Mouse (Mus musculus): ENCODE measurements at regions not wholly inside any gene's neighbourhood (a gene's known extent, or its start where the extent isn't known, plus 50 kb on each side); places are given as distances from the start of the nearest gene placed in this dataset.

- H3K4me2 ChIP-seq, result no peak overlapping the region
- no peak overlapping the region for H3K27ac ChIP-seq (ENCODE audit: low read depth, low read length)
- 76% methylated on average over 6 of the region's 6 CpGs for WGBS
Measured at GRCm38 (mm10) chr1:13980273-13980672, 2112.9 kb downstream of the 4930444P10Rik start.

DNA sequence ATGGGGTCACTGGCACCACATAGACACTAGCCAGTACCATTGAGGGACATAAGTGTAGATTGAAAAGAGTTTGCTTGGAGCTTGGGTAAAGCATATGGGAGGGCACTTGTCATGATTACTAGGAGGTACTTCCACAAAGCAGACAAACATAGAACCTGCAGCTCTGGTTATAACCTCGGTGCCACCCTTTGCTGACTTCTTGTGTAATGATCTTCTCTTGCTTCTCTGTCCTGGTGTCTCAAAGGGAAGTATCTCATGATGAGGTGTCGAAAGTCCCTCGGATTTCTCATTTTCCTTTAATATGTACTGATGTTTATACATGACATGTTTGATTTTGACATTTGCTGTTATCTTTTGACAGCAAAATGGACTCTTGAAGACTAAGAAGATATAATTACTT, 2114.5 kb downstream of the 4930444P10Rik start:
- no peak for DNase-seq (ENCODE audit: low spot score)
- ATAC-seq (replicated peaks; ENCODE audit: low FRiP score), result no peak
- H3K36me3 ChIP-seq (ENCODE audit: control insufficient read depth, insufficient read depth, low read length), result no peaks in the 10 kb centered on the region
- no peaks in the 10 kb centered on the region for H3K9me3 ChIP-seq (ENCODE audit: control insufficient read depth, low read length)
- no peak overlapping the region for H3K4me3 ChIP-seq (ENCODE audit: low read depth, low read length)
- no peak overlapping the region for H3K9ac ChIP-seq (ENCODE audit: low read depth, low read length)
- no peaks in the 10 kb centered on the region for H3K4me1 ChIP-seq (replicated peaks; ENCODE audit: control insufficient read depth, insufficient read depth, low read length)
- H3K27ac ChIP-seq (ENCODE audit: low read depth, low read length), result no peak overlapping the region
- H3K4me2 ChIP-seq, result no peak overlapping the region
- WGBS, result 79% methylated on average over 3 of the region's 3 CpGs
- H3K27me3 ChIP-seq (replicated peaks; ENCODE audit: control insufficient read depth, insufficient read depth, low read length), result no peaks in the 10 kb centered on the region

More at GRCm38 (mm10) chr1:13980273-13980672, 2112.9 kb downstream of the 4930444P10Rik start:
- Histone ChIP-seq H3K9ac (ENCODE audit: low read depth, low read length) (no peak overlapping the region), H3K9me3 (ENCODE audit: control insufficient read depth, low read length) (no peaks in the 10 kb centered on the region), H3K4me3 (ENCODE audit: low read depth, low read length) (no peak overlapping the region), H3K27me3 (replicated peaks; ENCODE audit: control insufficient read depth, insufficient read depth, low read length) (no peaks in the 10 kb centered on the region), H3K36me3 (ENCODE audit: control insufficient read depth, insufficient read depth, low read length) (no peaks in the 10 kb centered on the region), H3K4me1 (replicated peaks; ENCODE audit: control insufficient read depth, insufficient read depth, low read length) (no peaks in the 10 kb centered on the region)
- ATAC-seq (replicated peaks; ENCODE audit: low FRiP score) (no peak), DNase-seq (ENCODE audit: low spot score) (no peak)

DNA sequence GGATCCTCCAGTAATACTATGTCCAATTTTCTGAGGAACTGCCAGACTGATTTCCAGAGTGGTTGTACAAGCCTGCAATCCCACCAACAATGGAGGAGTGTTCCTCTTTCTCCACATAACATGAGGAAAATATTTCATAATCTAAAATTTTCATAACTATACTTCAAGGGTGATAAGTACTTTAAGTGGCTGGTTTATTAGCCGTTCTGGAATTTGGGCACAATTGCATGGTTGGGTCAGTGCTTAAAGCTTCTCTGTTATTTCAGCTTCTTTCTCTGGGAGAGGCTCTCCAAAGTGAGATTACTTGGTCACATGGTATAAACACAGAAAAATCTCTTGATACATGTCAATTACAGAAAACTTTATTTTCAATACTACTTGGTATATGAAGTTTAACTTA, 2115.9 kb downstream of the 4930444P10Rik start:
- Histone ChIP-seq H3K4me3 (ENCODE audit: low read depth, low read length) (no peak overlapping the region), H3K4me2 (no peak overlapping the region), H3K9me3 (ENCODE audit: control insufficient read depth, low read length) (no peaks in the 10 kb centered on the region), H3K27ac (ENCODE audit: low read depth, low read length) (no peak overlapping the region), H3K9ac (ENCODE audit: low read depth, low read length) (no peak overlapping the region), H3K4me1 (replicated peaks; ENCODE audit: control insufficient read depth, insufficient read depth, low read length) (no peaks in the 10 kb centered on the region), H3K27me3 (replicated peaks; ENCODE audit: control insufficient read depth, insufficient read depth, low read length) (no peaks in the 10 kb centered on the region), H3K36me3 (ENCODE audit: control insufficient read depth, insufficient read depth, low read length) (no peaks in the 10 kb centered on the region)
- WGBS, result 72% methylated on average over 1 of the region's 1 CpGs
- ATAC-seq (replicated peaks; ENCODE audit: low FRiP score) (no peak), DNase-seq (ENCODE audit: low spot score) (no peak)

DNA sequence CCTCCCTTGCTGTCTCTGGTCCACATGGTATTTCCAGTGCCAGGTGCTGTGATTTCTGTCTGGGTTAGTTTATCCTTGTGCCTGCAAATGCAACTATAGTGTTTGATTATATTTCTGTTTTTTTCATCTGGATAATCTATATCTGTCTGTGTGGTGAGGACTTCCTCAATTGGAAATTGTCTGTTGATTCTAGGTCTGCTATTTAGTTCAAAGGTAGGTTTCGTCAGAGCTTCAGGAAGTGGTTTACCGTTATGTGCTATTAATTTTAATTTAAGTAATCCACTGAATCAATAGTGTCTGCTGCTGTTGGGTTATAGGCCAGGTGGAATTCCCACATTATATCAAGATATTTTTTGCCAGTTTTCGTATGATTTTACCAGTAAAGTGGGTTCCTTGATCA, 2143.9 kb downstream of the 4930444P10Rik start:
- Histone ChIP-seq H3K9me3 (ENCODE audit: control insufficient read depth, low read length) (no peaks in the 10 kb centered on the region), H3K27ac (ENCODE audit: low read depth, low read length) (no peak overlapping the region), H3K4me3 (ENCODE audit: low read depth, low read length) (no peak overlapping the region), H3K27me3 (replicated peaks; ENCODE audit: control insufficient read depth, insufficient read depth, low read length) (no peaks in the 10 kb centered on the region), H3K4me1 (replicated peaks; ENCODE audit: control insufficient read depth, insufficient read depth, low read length) (no peaks in the 10 kb centered on the region), H3K9ac (ENCODE audit: low read depth, low read length) (no peak overlapping the region), H3K36me3 (ENCODE audit: control insufficient read depth, insufficient read depth, low read length) (no peaks in the 10 kb centered on the region), H3K4me2 (no peak overlapping the region)
- DNase-seq (ENCODE audit: low spot score), result no peak
- ATAC-seq (replicated peaks; ENCODE audit: low FRiP score), result no peak
- WGBS, result 78% methylated on average over 3 of the region's 3 CpGs

DNA sequence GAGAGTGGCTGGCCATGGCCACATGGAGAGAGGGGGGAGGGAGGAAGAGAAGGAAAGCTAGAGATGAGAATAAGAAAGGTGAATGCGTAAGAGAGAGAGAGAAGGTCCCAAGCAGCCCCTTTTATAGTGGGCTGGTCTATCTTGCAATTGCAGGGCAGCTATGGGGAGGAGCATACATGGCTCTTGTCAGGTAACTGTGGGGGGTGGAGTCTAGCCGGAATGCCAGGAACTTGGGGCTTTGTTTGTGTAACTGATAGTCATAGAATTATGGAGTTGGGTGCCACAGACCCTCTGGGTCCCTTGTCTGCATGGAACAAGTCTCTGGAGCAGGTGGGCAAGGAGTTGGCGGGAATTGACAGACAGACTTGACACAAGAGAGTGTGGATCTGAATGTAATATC, 2151.8 kb downstream of the 4930444P10Rik start:
- WGBS, result 82% methylated on average over 3 of the region's 3 CpGs
- no peaks in the 10 kb centered on the region for H3K27me3 ChIP-seq (replicated peaks; ENCODE audit: control insufficient read depth, insufficient read depth, low read length)
- ATAC-seq (replicated peaks; ENCODE audit: low FRiP score), result no peak
- H3K4me3 ChIP-seq (ENCODE audit: low read depth, low read length), result no peak overlapping the region
- H3K9me3 ChIP-seq (ENCODE audit: control insufficient read depth, low read length), result no peaks in the 10 kb centered on the region
- H3K9ac ChIP-seq (ENCODE audit: low read depth, low read length), result no peak overlapping the region
- no peaks in the 10 kb centered on the region for H3K4me1 ChIP-seq (replicated peaks; ENCODE audit: control insufficient read depth, insufficient read depth, low read length)
- DNase-seq (ENCODE audit: low spot score), result no peak
- no peaks in the 10 kb centered on the region for H3K36me3 ChIP-seq (ENCODE audit: control insufficient read depth, insufficient read depth, low read length)
- H3K4me2 ChIP-seq, result no peak overlapping the region
- H3K27ac ChIP-seq (ENCODE audit: low read depth, low read length), result no peak overlapping the region

DNA sequence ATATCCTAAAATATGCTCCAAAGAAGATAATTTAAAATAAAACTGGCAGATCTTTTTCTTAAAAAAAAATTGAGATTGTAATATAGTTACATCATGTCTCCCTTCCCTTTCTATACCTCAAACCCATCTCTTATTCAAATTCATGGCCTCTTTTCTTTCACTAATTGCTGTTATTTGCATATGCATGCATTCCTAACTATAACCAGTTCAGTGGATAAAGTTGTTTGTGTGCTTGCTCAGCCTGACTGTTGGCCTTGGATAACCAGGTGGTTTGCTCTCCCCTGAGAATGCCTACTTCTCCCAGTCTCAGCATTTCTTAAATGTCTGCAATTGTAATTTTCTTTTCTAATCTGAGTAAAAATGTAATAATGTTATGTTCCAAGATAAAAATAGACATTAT, 2154.8 kb downstream of the 4930444P10Rik start:
- H3K36me3 ChIP-seq (ENCODE audit: control insufficient read depth, insufficient read depth, low read length), result no peaks in the 10 kb centered on the region
- H3K4me1 ChIP-seq (replicated peaks; ENCODE audit: control insufficient read depth, insufficient read depth, low read length), result no peaks in the 10 kb centered on the region
- no peaks in the 10 kb centered on the region for H3K9me3 ChIP-seq (ENCODE audit: control insufficient read depth, low read length)
- H3K4me2 ChIP-seq, result no peak overlapping the region
- ATAC-seq (replicated peaks; ENCODE audit: low FRiP score) (no peak), DNase-seq (ENCODE audit: low spot score) (no peak)
- no peak overlapping the region for H3K27ac ChIP-seq (ENCODE audit: low read depth, low read length)
- no peak overlapping the region for H3K4me3 ChIP-seq (ENCODE audit: low read depth, low read length)
- H3K9ac ChIP-seq (ENCODE audit: low read depth, low read length), result no peak overlapping the region
- no peaks in the 10 kb centered on the region for H3K27me3 ChIP-seq (replicated peaks; ENCODE audit: control insufficient read depth, insufficient read depth, low read length)

DNA sequence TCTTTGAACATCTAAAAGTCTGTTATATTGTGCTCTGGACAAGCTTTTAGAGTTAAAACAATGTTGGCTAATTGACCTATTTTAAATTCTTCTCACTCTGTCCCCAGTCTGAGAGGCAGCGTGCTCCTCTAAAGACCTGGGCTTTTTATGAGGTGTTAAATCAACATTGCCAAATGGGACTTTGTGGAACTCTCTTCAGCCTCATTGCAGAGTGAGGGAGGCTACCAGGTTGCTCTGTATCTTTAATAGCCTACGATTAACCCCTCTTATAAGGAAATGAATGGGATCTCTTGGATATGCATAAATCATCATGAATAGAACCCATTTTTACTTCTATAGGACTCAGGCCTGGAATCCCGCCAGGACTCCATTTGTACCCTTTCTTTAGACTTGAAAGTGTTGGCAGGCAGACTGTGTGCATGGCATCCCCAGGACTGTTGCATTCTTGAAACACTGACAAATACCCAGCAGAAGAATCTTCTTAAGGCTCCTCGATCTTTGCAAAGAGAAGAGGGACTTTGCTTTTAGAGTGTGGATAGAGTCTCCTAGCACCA, 2157.1 kb downstream of the 4930444P10Rik start:
- H3K9ac ChIP-seq (ENCODE audit: low read depth, low read length), result no peak overlapping the region
- no peaks in the 10 kb centered on the region for H3K36me3 ChIP-seq (ENCODE audit: control insufficient read depth, insufficient read depth, low read length)
- H3K9me3 ChIP-seq (ENCODE audit: control insufficient read depth, low read length), result no peaks in the 10 kb centered on the region
- H3K27me3 ChIP-seq (replicated peaks; ENCODE audit: control insufficient read depth, insufficient read depth, low read length), result no peaks in the 10 kb centered on the region
- DNase-seq (ENCODE audit: low spot score) (no peak), ATAC-seq (replicated peaks; ENCODE audit: low FRiP score) (no peak)
- WGBS, result 56% methylated on average over 4 of the region's 4 CpGs
- no peak overlapping the region for H3K4me3 ChIP-seq (ENCODE audit: low read depth, low read length)
- H3K27ac ChIP-seq (ENCODE audit: low read depth, low read length), result no peak overlapping the region
- H3K4me2 ChIP-seq, result no peak overlapping the region
- no peaks in the 10 kb centered on the region for H3K4me1 ChIP-seq (replicated peaks; ENCODE audit: control insufficient read depth, insufficient read depth, low read length)

DNA sequence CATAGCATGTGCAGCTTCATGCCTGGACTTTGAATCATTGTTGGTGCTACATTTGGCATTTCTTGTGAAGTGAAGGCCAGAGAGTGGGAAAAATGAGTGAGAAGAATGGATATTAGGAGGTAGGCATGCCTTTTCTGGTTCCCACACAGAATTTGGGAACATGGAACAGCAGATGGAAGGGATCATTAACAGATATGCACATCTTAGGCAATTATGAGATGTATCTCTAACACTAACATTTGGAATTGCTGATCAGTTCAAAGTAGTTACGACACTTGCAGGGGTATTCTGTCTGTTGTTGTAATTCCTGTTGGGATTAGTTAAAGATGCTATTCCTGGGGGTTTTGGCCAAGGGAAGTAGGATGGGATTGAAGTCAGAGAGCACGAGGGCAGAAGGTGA, 2164.4 kb downstream of the 4930444P10Rik start:
- no peak overlapping the region for H3K9ac ChIP-seq (ENCODE audit: low read depth, low read length)
- no peak for ATAC-seq (replicated peaks; ENCODE audit: low FRiP score)
- H3K9me3 ChIP-seq (ENCODE audit: control insufficient read depth, low read length), result no peaks in the 10 kb centered on the region
- no peak overlapping the region for H3K27ac ChIP-seq (ENCODE audit: low read depth, low read length)
- H3K4me1 ChIP-seq (replicated peaks; ENCODE audit: control insufficient read depth, insufficient read depth, low read length), result no peaks in the 10 kb centered on the region
- 72% methylated on average over 2 of the region's 2 CpGs for WGBS
- no peaks in the 10 kb centered on the region for H3K36me3 ChIP-seq (ENCODE audit: control insufficient read depth, insufficient read depth, low read length)
- no peak overlapping the region for H3K4me2 ChIP-seq
- no peak overlapping the region for H3K4me3 ChIP-seq (ENCODE audit: low read depth, low read length)
- DNase-seq (ENCODE audit: low spot score), result no peak
- no peaks in the 10 kb centered on the region for H3K27me3 ChIP-seq (replicated peaks; ENCODE audit: control insufficient read depth, insufficient read depth, low read length)

DNA sequence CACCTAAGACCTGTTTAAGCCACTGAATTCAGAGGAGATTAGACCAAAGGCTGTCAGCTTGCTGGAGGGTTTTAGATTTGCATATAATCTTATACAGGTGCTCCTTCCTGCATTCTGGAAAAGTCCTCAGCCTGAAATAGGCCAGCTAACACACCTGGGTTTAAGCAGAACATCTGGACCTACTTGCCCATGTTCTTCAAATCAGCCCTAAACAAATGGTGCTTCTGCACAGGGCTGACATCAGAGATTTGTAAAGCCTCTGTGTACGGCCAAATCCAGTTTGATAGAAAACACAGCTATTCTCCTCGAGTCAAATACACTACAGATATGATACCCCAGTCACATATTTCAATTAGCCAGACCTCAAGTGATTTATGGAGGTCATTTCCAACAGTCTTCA, 2165.2 kb downstream of the 4930444P10Rik start:
- Histone ChIP-seq H3K27me3 (replicated peaks; ENCODE audit: control insufficient read depth, insufficient read depth, low read length) (no peaks in the 10 kb centered on the region), H3K27ac (ENCODE audit: low read depth, low read length) (no peak overlapping the region), H3K4me3 (ENCODE audit: low read depth, low read length) (no peak overlapping the region), H3K36me3 (ENCODE audit: control insufficient read depth, insufficient read depth, low read length) (no peaks in the 10 kb centered on the region), H3K4me2 (no peak overlapping the region), H3K9me3 (ENCODE audit: control insufficient read depth, low read length) (no peaks in the 10 kb centered on the region), H3K9ac (ENCODE audit: low read depth, low read length) (no peak overlapping the region), H3K4me1 (replicated peaks; ENCODE audit: control insufficient read depth, insufficient read depth, low read length) (no peaks in the 10 kb centered on the region)
- no peak for DNase-seq (ENCODE audit: low spot score)
- no peak for ATAC-seq (replicated peaks; ENCODE audit: low FRiP score)
- 51% methylated on average over 2 of the region's 2 CpGs for WGBS

Measured in liver, embryonic 11.5 days (tissue).